In genomic region chr7:73389419-73389818, GRCm38 (mm10) we compare ENCODE assay signal across 11 mouse cellular contexts. TPM values are rescaled to one million over a fixed set of nuclear protein-coding genes. Genes with fewer than 3 reads are reported as not detected.
DNase-seq lines count a peak whose midpoint lies in the region; ATAC-seq and TF ChIP-seq lines count a peak whose summit lies in the region.
"Had no signal": no experiment of that assay in that cellular context is flagged by ENCODE, and none has a peak within 500 bp of the region (broad histone marks: within the 10 kb centered on the region; RNA-seq: fewer than 3 reads in every experiment).

No protein-coding gene starts in this region.

- intact Hi-C loops in heart, postnatal 14 days (cut with DNase I), result no loop called here

- no peaks in the 10 kb centered on the region for H3K9me3 ChIP-seq in heart, embryonic 11.5 days (replicated peaks; ENCODE audit: control insufficient read depth, low read length)
- H3K9me3 ChIP-seq in E14TG2a.4 (ENCODE audit: low read length), result no peaks in the 10 kb centered on the region; the same call in 1 of the 2 replicates
- no peaks in the 10 kb centered on the region for H3K9me3 ChIP-seq in forebrain, embryonic 15.5 days
- H3K9me3 ChIP-seq in limb, embryonic 15.5 days, result no peaks in the 10 kb centered on the region
- H3K9me3 ChIP-seq: liver, embryonic 12.5 days had no signal

- peak overlapping the region; percentile 98 for H3K4me2 ChIP-seq in heart, embryonic 11.5 days
- peak overlapping the region; percentile 89 for H3K4me2 ChIP-seq in forebrain, embryonic 15.5 days (replicated peaks)
- peak overlapping the region; percentile 73 for H3K4me2 ChIP-seq in limb, embryonic 15.5 days

- H3K9ac ChIP-seq in heart, embryonic 11.5 days (ENCODE audit: low read depth, low read length), result no peak overlapping the region
- H3K9ac ChIP-seq in forebrain, embryonic 15.5 days (replicated peaks), result no peak overlapping the region; the same call in 1 of the 2 replicates
- no peak overlapping the region for H3K9ac ChIP-seq in limb, embryonic 15.5 days
- H3K9ac ChIP-seq: liver, embryonic 12.5 days had no signal

- peaks cover 6% of the 10 kb centered on the region; the same call in 1 of the 2 replicates for H3K4me1 ChIP-seq in heart, embryonic 11.5 days (ENCODE audit: control insufficient read depth, insufficient read depth, low read length)
- H3K4me1 ChIP-seq in E14TG2a.4 (replicated peaks; ENCODE audit: low read depth, low read length), result peaks cover 45% of the 10 kb centered on the region
- peaks cover 67% of the 10 kb centered on the region for H3K4me1 ChIP-seq in forebrain, embryonic 15.5 days
- H3K4me1 ChIP-seq in limb, embryonic 15.5 days, result peaks cover 30% of the 10 kb centered on the region
- H3K4me1 ChIP-seq: liver, embryonic 12.5 days had no signal

- no peak overlapping the region for H3K27ac ChIP-seq in heart, embryonic 11.5 days (ENCODE audit: low read depth, low read length)
- peak overlapping the region; percentile 77 for H3K27ac ChIP-seq in forebrain, embryonic 15.5 days (replicated peaks)
- H3K27ac ChIP-seq in limb, embryonic 15.5 days, result peak overlapping the region; percentile 93
- H3K27ac ChIP-seq: liver, embryonic 12.5 days had no signal

- ATAC-seq in heart, embryonic 11.5 days (replicated peaks; ENCODE audit: insufficient number of reproducible peaks, low FRiP score, low TSS enrichment), result no peak
- ATAC-seq in forebrain, embryonic 15.5 days (replicated peaks), result no peak
- ATAC-seq in limb, embryonic 15.5 days (ENCODE audit: insufficient number of reproducible peaks, low FRiP score, low TSS enrichment, low read depth), result no peak
- ATAC-seq: liver, embryonic 12.5 days had no signal

- TF ChIP-seq CTCF in E14TG2a.4 (conservative IDR thresholded peaks at IDR 0.05; ENCODE audit: low read length), result no peak

- H3K4me3 ChIP-seq in heart, embryonic 11.5 days (ENCODE audit: low read depth, low read length), result peak overlapping the region; percentile 72; the same call in 1 of the 2 replicates
- H3K4me3 ChIP-seq in E14TG2a.4 (replicated peaks; ENCODE audit: low read length), result peak overlapping the region; percentile 45; the same call in 1 of the 2 replicates
- no peak overlapping the region for H3K4me3 ChIP-seq in forebrain, embryonic 15.5 days
- H3K4me3 ChIP-seq in limb, embryonic 15.5 days, result peak overlapping the region; percentile 77; the same call in 1 of the 2 replicates
- H3K4me3 ChIP-seq: liver, embryonic 12.5 days had no signal

- H3K27me3 ChIP-seq in heart, embryonic 11.5 days (ENCODE audit: control insufficient read depth, insufficient read depth, low read length), result peaks cover 23% of the 10 kb centered on the region
- peaks cover 86% of the 10 kb centered on the region for H3K27me3 ChIP-seq in E14TG2a.4 (ENCODE audit: insufficient read depth, low read length)
- H3K27me3 ChIP-seq in forebrain, embryonic 15.5 days, result no peaks in the 10 kb centered on the region
- no peaks in the 10 kb centered on the region for H3K27me3 ChIP-seq in limb, embryonic 15.5 days

- WGBS in heart, embryonic 11.5 days (ENCODE audit: insufficient replicate concordance), result 14% methylated on average over 9 of the region's 9 CpGs
- 2% methylated on average over 9 of the region's 9 CpGs for WGBS in forebrain, embryonic 15.5 days
- 12% methylated on average over 9 of the region's 9 CpGs for WGBS in limb, embryonic 15.5 days

- no peaks in the 10 kb centered on the region for H3K36me3 ChIP-seq in heart, embryonic 11.5 days (ENCODE audit: control insufficient read depth, insufficient read depth, low read length)
- H3K36me3 ChIP-seq in E14TG2a.4 (ENCODE audit: insufficient read depth, low read length), result no peaks in the 10 kb centered on the region
- H3K36me3 ChIP-seq in forebrain, embryonic 15.5 days, result 0 out of 2 replicates have a peak, but pooled peaks cover 2% of the 10 kb centered on the region
- no peaks in the 10 kb centered on the region for H3K36me3 ChIP-seq in limb, embryonic 15.5 days
- H3K36me3 ChIP-seq: liver, embryonic 12.5 days had no signal

- no peak for DNase-seq in heart, postnatal 14 days
- DNase-seq in right cerebral cortex, postnatal 36 days (ENCODE audit: low spot score in 2 of 2), result no peak
- no peak for DNase-seq in cerebellum, adult 8-10 months
- no peak for DNase-seq in frontal cortex, postnatal 10 days (ENCODE audit: low spot score in 2 of 2)
- DNase-seq: cerebellum, postnatal 10 days; thymus, postnatal 14 days had no signal

RNA-seq across cellular contexts. Expression of gene Rgma, which starts 14.1 kb away (rescaled TPM):
- polyA plus RNA-seq in heart, embryonic 11.5 days (2014; fragmentation: Nextera tagmentation; extraction: Ambion mirVana), result 4.2 and 5.8 TPM in 2 replicates
- total RNA-seq in heart, postnatal 14 days (2021), result 10 to 100 TPM; 63.3 to 76.9 TPM
- 20.3 and 25.2 TPM in 2 replicates for polyA plus RNA-seq in forebrain, embryonic 15.5 days (2015; fragmentation: Nextera tagmentation; extraction: Ambion mirVana)
- 17.1 and 18.0 TPM in 2 replicates for polyA plus RNA-seq in limb, embryonic 15.5 days (2015; fragmentation: Nextera tagmentation; extraction: Ambion mirVana)
